Mouse (Mus musculus) cerebellum, adult 2 months (tissue): ENCODE data around the gene Slamf9.

Experiments
- CTCF ChIP-seq: fragments of 200-500 bp; IDR thresholded peaks from 2 replicates; pipeline ENCODE4 v1.5.1; 2011; ENCODE audit warnings: low read depth, mild to moderate bottlenecking, control low read depth, low read length, moderate library complexity, borderline replicate concordance; ENCODE audit not compliant: insufficient read depth
- POLR2A ChIP-seq: fragments of 200-500 bp; IDR thresholded peaks from 2 replicates; pipeline ENCODE4 v1.6.1; 2011; ENCODE audit warnings: low read length, control low read depth, borderline replicate concordance; ENCODE audit not compliant: insufficient read depth

GRCm38 (mm10) chr1:172457196-172457595 lies 18.0 kb upstream of the Slamf9 start:
- TF ChIP-seq CTCF (no peak), POLR2A (no peak)
